Mouse (Mus musculus) ES-Bruce4 (cell line): ENCODE measurements around the gene Mtrf1l. TPM values are rescaled to one million over a fixed set of nuclear protein-coding genes. Genes with fewer than 3 reads are reported as not detected.

Experiments used
- H3K27ac ChIP-seq: 2 replicates; pipeline ENCODE4 v1.5.1; 2012; ENCODE audit warnings: low read length, inconsistent platforms; ENCODE audit not compliant: insufficient read depth
- H3K27me3 ChIP-seq: 2 replicates; pipeline ENCODE4 v1.6.1; 2012; ENCODE audit warnings: mild to moderate bottlenecking, low read length, inconsistent platforms; ENCODE audit not compliant: control insufficient read depth, poor library complexity, insufficient read depth, severe bottlenecking
- H3K36me3 ChIP-seq: 2 replicates; pipeline ENCODE4 v1.6.1; 2012; ENCODE audit warnings: inconsistent platforms, mild to moderate bottlenecking, low read length, moderate library complexity; ENCODE audit not compliant: control insufficient read depth, poor library complexity, insufficient read depth, severe bottlenecking
- H3K4me1 ChIP-seq: one replicate; pipeline ENCODE4 v1.8.1; 2011; ENCODE audit warnings: low read length; ENCODE audit not compliant: control insufficient read depth, insufficient read depth
- H3K4me3 ChIP-seq: 2 replicates; pipeline ENCODE4 v1.5.1; 2011; ENCODE audit warnings: low read depth, mild to moderate bottlenecking, low read length
- H3K9ac ChIP-seq: 2 replicates; pipeline ENCODE4 v1.6.1; 2012; ENCODE audit warnings: low read depth, mild to moderate bottlenecking, inconsistent platforms; ENCODE audit not compliant: poor library complexity, severe bottlenecking
- H3K9me3 ChIP-seq: replicated peaks from 2 replicates; pipeline ENCODE4 v1.6.1; 2012; ENCODE audit warnings: mild to moderate bottlenecking, low read length, inconsistent platforms; ENCODE audit not compliant: control insufficient read depth, poor library complexity, insufficient read depth, severe bottlenecking
- CTCF ChIP-seq: IDR thresholded peaks from one replicate; pipeline ENCODE4 v1.8.1; 2011; ENCODE audit warnings: low read depth, low read length
- EP300 ChIP-seq: IDR thresholded peaks from 2 replicates; pipeline ENCODE4 v1.6.1; 2011; ENCODE audit warnings: low read depth, low read length; ENCODE audit not compliant: insufficient read depth
- POLR2A ChIP-seq: IDR thresholded peaks from one replicate; pipeline ENCODE4 v1.8.1; 2011; ENCODE audit warnings: low read length; ENCODE audit not compliant: insufficient read depth
- polyA plus RNA-seq: library from polyadenylated mRNA; stranded (reverse); fragments of >200 nt; gene quantifications from 2 replicates; pipeline ENCODE4 v1.2.4, GENCODE M21; 2011; ENCODE audit warnings: low read depth; ENCODE audit not compliant: missing spikeins, insufficient read depth, insufficient read length

The Mtrf1l gene
- polyA plus RNA-seq, result 11.2 and 12.0 TPM in 2 replicates

DNA sequence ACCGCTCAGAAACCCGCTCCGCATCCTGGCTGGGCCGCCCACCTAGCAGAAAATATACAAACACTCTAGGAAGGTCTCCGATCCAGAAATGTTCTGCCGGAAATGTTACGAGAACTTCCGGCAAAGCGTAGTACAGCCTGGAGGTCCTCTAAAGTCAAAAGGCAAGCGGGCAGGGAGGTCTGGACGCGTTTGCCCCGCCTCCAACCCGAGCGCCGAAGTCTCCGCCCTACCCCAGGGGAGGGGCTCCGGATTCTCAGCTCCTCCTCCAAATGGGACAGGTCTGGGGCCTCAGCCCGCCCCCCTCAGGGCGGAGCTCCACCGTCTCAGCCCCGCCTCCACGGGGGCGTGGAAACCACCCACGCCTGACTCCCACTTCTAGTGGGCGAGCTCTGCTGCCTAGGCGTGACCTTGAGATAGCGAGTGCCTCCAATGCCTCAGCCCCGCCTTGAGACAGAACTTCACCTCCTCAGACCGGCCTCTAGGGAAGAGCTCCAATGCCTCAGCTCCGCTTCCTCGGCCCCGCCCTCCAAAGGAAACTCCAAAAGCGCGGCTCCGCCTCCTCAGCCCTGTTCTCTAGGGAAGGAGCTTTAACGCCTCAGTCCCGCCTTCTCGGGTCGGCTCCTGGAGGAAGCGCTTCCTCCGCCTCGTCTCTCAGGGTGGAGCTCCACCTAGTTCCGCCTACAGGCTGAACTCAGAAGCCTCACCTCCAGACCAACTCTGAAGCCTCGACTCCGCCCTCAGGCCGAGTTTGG lies at the start of gene Mtrf1l:
Gene Mtrf1l, minus strand, starts transcription at position 171 of the 752 bp plus-strand sequence.
- Histone ChIP-seq H3K36me3 (peaks cover 15% of the 10 kb centered on the region), H3K9me3 (no peaks in the 10 kb centered on the region), H3K9ac (peak within 1 kb of the TSS; percentile 85), H3K4me1 (no peaks in the 10 kb centered on the region), H3K4me3 (peak within 1 kb of the TSS; percentile 98), H3K27me3 (no peaks in the 10 kb centered on the region), H3K27ac (peak within 1 kb of the TSS; percentile 94)
- TF ChIP-seq EP300 (0 out of 2 replicates have a peak, but pooled peaks have one; percentile 11), POLR2A (peak; percentile 25), CTCF (no peak)

DNA sequence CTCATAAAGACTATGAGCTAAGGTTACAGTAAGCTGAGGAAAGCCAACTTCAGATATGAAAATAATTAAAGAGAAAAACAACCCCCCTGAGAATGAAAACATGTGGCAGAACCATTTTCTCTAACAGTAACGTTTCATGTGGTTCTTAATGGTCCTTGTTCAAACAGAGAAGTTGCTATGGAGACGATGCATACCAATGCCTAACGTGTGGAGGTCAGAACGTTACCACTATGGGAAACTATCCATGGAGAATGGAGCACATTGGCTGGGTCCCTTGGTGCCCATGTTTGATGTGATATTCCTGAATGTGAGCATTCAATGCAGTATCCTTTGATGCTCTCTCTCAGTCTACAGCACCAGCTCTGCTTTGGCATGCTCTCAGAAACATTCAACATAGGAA lies 47.4 kb upstream of the Mtrf1l start:
- H3K9ac ChIP-seq, result no peak overlapping the region
- H3K9me3 ChIP-seq, result no peaks in the 10 kb centered on the region
- no peaks in the 10 kb centered on the region for H3K4me1 ChIP-seq
- H3K27me3 ChIP-seq, result no peaks in the 10 kb centered on the region
- TF ChIP-seq EP300, result no peak
- no peak for TF ChIP-seq CTCF
- TF ChIP-seq POLR2A, result no peak
- no peaks in the 10 kb centered on the region for H3K36me3 ChIP-seq
- no peak overlapping the region for H3K4me3 ChIP-seq
- H3K27ac ChIP-seq, result no peak overlapping the region

DNA sequence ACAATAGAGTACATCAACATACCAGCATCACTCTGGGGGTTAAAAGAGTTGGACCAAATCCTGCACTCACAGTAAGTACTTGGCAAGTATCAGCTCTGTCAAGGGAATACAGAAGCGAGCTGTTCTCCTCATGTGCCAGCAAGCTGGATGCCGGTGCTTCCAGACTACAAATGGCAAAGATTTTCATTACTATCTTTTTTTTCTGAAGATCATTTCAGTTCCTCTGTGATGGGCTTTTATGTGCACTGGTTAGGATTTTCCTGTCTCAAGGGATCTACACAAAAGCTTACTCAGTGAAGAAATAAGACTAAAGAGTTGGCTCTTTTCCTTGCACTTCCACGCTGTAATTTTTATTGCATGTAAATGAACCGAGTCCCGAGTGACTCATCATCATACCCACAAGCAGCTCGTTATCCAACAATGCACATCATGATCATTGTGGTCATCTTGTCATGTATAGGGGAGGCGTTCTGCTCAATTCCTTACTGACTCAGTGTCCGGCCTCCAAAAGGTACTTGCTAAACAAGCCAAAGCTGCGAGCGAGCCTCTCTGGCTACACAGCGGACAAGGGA lies 44.4 kb upstream of the Mtrf1l start:
- no peak overlapping the region for H3K9ac ChIP-seq
- no peaks in the 10 kb centered on the region for H3K36me3 ChIP-seq
- no peaks in the 10 kb centered on the region for H3K27me3 ChIP-seq
- H3K9me3 ChIP-seq, result no peaks in the 10 kb centered on the region
- no peak for TF ChIP-seq CTCF
- no peak for TF ChIP-seq POLR2A
- no peak for TF ChIP-seq EP300
- H3K4me1 ChIP-seq, result no peaks in the 10 kb centered on the region
- H3K27ac ChIP-seq, result no peak overlapping the region
- no peak overlapping the region for H3K4me3 ChIP-seq

DNA sequence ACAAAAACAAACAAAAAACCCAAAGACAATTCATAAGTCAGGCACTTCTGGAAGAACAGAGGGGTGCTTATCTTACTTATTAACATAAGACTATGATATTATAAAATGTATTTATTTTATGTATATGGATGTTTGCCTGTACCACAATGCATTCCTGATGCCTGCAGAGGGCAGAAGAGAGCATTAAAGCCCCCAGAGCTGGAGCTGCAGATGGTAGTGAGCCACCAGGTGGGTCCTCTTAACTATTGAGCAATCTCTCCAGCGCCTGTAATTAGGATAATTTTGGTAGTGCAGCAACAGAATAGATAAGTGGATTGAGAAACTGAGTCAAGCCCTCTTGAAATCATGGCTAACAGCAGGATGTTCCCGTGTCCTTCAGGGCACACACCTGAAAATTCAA lies 42.3 kb upstream of the Mtrf1l start:
- no peaks in the 10 kb centered on the region for H3K9me3 ChIP-seq
- no peaks in the 10 kb centered on the region for H3K4me1 ChIP-seq
- no peak overlapping the region for H3K27ac ChIP-seq
- H3K9ac ChIP-seq, result no peak overlapping the region
- H3K4me3 ChIP-seq, result no peak overlapping the region
- TF ChIP-seq EP300, result no peak
- TF ChIP-seq POLR2A, result no peak
- TF ChIP-seq CTCF, result peak; percentile 9
- no peaks in the 10 kb centered on the region for H3K27me3 ChIP-seq
- no peaks in the 10 kb centered on the region for H3K36me3 ChIP-seq

DNA sequence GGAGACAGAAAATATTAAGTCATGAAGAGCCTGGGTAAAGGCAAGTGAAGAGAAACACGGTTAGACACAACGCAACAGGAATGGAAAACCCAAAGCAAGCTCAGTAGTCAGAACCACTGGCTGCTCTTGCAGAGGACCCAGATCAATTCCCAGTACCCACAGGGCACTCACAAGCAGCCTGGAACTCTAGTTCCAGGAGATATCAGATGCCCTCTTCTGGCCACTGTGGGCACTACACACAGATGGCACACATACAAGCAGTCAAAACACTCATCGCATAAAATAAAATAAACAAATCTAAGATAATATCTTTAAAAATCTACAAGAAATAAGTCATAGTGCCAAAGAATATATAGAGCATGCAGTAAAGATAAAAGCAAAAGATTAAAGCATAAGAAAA lies 39.0 kb upstream of the Mtrf1l start:
- Histone ChIP-seq H3K9ac (no peak overlapping the region), H3K27ac (no peak overlapping the region), H3K4me3 (no peak overlapping the region), H3K9me3 (no peaks in the 10 kb centered on the region), H3K4me1 (peaks cover 3% of the 10 kb centered on the region), H3K36me3 (no peaks in the 10 kb centered on the region), H3K27me3 (no peaks in the 10 kb centered on the region)
- TF ChIP-seq POLR2A (no peak), EP300 (no peak), CTCF (no peak)

DNA sequence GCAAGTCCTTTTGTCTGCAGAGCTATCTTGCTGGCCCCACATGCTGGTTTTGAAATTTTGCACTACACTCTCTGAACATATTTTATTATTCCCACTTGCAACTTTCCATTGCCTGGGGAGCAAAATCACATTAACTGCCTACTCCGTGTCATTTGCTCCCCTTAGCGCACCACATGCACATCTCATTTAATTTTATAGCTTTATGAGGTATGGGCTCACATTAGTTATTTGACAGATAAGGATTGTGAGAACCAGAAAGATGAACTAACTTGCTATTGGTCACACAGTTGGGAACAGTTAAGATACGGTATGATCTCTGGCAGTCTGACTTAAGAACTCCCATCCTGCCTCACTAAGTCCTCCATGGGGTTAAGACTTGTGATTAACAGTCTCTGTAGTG lies 37.1 kb upstream of the Mtrf1l start:
- H3K9ac ChIP-seq, result no peak overlapping the region
- H3K4me1 ChIP-seq, result peaks cover 3% of the 10 kb centered on the region
- H3K9me3 ChIP-seq, result no peaks in the 10 kb centered on the region
- TF ChIP-seq EP300 (no peak), POLR2A (no peak), CTCF (no peak)
- H3K36me3 ChIP-seq, result no peaks in the 10 kb centered on the region
- no peak overlapping the region for H3K4me3 ChIP-seq
- no peak overlapping the region for H3K27ac ChIP-seq
- no peaks in the 10 kb centered on the region for H3K27me3 ChIP-seq
